Mouse (Mus musculus) MEL (cell line): Measurements from ENCODE around the gene Hspb6. TPM values are rescaled to one million over a fixed set of nuclear protein-coding genes. Genes with fewer than 3 reads are reported as not detected.

ENCODE experiments used
- DNase-seq: peaks from one replicate; pipeline ENCODE4 v3.0.0; 2011; ENCODE audit warnings: low read depth, low spot score
- H3K27ac ChIP-seq: 2 replicates; pipeline ENCODE4 v1.5.1; 2012; ENCODE audit warnings: low read depth, mild to moderate bottlenecking, control low read depth, low read length, moderate library complexity; ENCODE audit not compliant: control insufficient read depth
- H3K27me3 ChIP-seq, 2 experiments: fragments of 150-350 bp in 1 of 2; sonication (generic) in 1 of 2; 2 replicates each; pipeline ENCODE4 v1.6.1; 2012; ENCODE audit warnings: low read length in 2 of 2, mild to moderate bottlenecking in 2 of 2, improper control_type of control experiment in 1 of 2, moderate library complexity in 1 of 2; ENCODE audit not compliant: insufficient read depth in 2 of 2, control insufficient read depth in 1 of 2
- H3K36me3 ChIP-seq, 2 experiments: 2 replicates each; pipeline ENCODE4 v1.6.1; 2012 to 2014; ENCODE audit warnings: low read length in 2 of 2, improper control_type of control experiment in 1 of 2, inconsistent platforms in 1 of 2, mild to moderate bottlenecking in 1 of 2; ENCODE audit not compliant: insufficient read depth in 2 of 2, control insufficient read depth in 1 of 2
- H3K4me1 ChIP-seq, 2 experiments: fragments of 150-350 bp in 1 of 2; sonication (generic) in 1 of 2; 2 replicates each; pipeline ENCODE4 v1.6.1; 2012; ENCODE audit warnings: low read length in 2 of 2, improper control_type of control experiment in 1 of 2, mild to moderate bottlenecking in 1 of 2; ENCODE audit not compliant: insufficient read depth in 2 of 2, control insufficient read depth in 1 of 2
- H3K4me3 ChIP-seq, 2 experiments: fragments of 150-350 bp in 1 of 2; sonication (generic) in 1 of 2; 2 replicates each; pipeline ENCODE4 v1.5.1; 2012; ENCODE audit warnings: low read depth in 2 of 2, low read length in 2 of 2, mild to moderate bottlenecking in 2 of 2, moderate library complexity in 2 of 2, control low read depth in 1 of 2, improper control_type of control experiment in 1 of 2; ENCODE audit not compliant: control insufficient read depth in 1 of 2, insufficient read depth in 1 of 2
- H3K79me2 ChIP-seq: 2 replicates; pipeline ENCODE4 v1.6.1; 2012; ENCODE audit warnings: mild to moderate bottlenecking, low read length, moderate library complexity; ENCODE audit not compliant: control insufficient read depth, poor library complexity, insufficient read depth
- H3K9ac ChIP-seq: 2 replicates; pipeline ENCODE4 v1.6.1; 2012; ENCODE audit warnings: low read depth, mild to moderate bottlenecking, control low read depth, low read length, moderate library complexity; ENCODE audit not compliant: control insufficient read depth, poor library complexity, severe bottlenecking
- H3K9me3 ChIP-seq: fragments of 150-350 bp; sonication (generic); replicated peaks from 2 replicates; pipeline ENCODE4 v1.6.1; 2012; ENCODE audit warnings: mild to moderate bottlenecking, low read length, improper control_type of control experiment, moderate library complexity; ENCODE audit not compliant: insufficient read depth
- BHLHE40 ChIP-seq: IDR thresholded peaks from 2 replicates; pipeline ENCODE4 v1.6.1; 2012; ENCODE audit warnings: low read depth, mild to moderate bottlenecking, inconsistent platforms, low read length, improper control_type of control experiment, borderline replicate concordance
- CHD2 ChIP-seq: IDR thresholded peaks from 2 replicates; pipeline ENCODE4 v1.6.1; 2011; ENCODE audit warnings: low read length, improper control_type of control experiment
- CTCF ChIP-seq, 3 experiments: IDR thresholded peaks in 2 of 3; conservative IDR thresholded peaks in 1 of 3; 2 replicates each; pipeline ENCODE4 v1.5.1; 2011 to 2012; ENCODE audit warnings: low read length in 3 of 3, low read depth in 2 of 3, mild to moderate bottlenecking in 2 of 3, improper control_type of control experiment in 1 of 3, inconsistent platforms in 1 of 3, mixed read lengths in 1 of 3, moderate library complexity in 1 of 3; ENCODE audit not compliant: control insufficient read depth in 1 of 3, insufficient read depth in 1 of 3, poor library complexity in 1 of 3, severe bottlenecking in 1 of 3
- E2F4 ChIP-seq: IDR thresholded peaks from 2 replicates; pipeline ENCODE4 v1.6.1; 2011; ENCODE audit warnings: low read depth, low read length, improper control_type of control experiment, borderline replicate concordance
- HCFC1 ChIP-seq: IDR thresholded peaks from 2 replicates; pipeline ENCODE4 v1.6.1; 2012; ENCODE audit warnings: low read depth, mild to moderate bottlenecking, inconsistent platforms, low read length, improper control_type of control experiment, moderate library complexity
- JUND ChIP-seq: IDR thresholded peaks from 2 replicates; pipeline ENCODE4 v1.6.1; 2011; ENCODE audit warnings: low read depth, mild to moderate bottlenecking, improper control_type of control experiment, low read length
- KAT2A ChIP-seq: conservative IDR thresholded peaks from 2 replicates; pipeline ENCODE4 v1.6.1; 2012; ENCODE audit warnings: low read depth, low read length, improper control_type of control experiment, inconsistent platforms
- MAFK ChIP-seq: IDR thresholded peaks from 2 replicates; pipeline ENCODE4 v1.6.1; 2011; ENCODE audit warnings: low read depth, mild to moderate bottlenecking, low read length, improper control_type of control experiment, borderline replicate concordance
- MAZ ChIP-seq: IDR thresholded peaks from 2 replicates; pipeline ENCODE4 v1.6.1; 2012; ENCODE audit warnings: low read depth, mild to moderate bottlenecking, inconsistent platforms, low read length, improper control_type of control experiment
- MXI1 ChIP-seq: IDR thresholded peaks from 2 replicates; pipeline ENCODE4 v1.6.1; 2011; ENCODE audit warnings: mild to moderate bottlenecking, low read depth, low read length, improper control_type of control experiment
- MYB ChIP-seq: IDR thresholded peaks from 2 replicates; pipeline ENCODE4 v1.6.1; 2011; ENCODE audit warnings: mild to moderate bottlenecking, low read depth, low read length, improper control_type of control experiment
- NELFE ChIP-seq: IDR thresholded peaks from 2 replicates; pipeline ENCODE4 v1.6.1; 2011; ENCODE audit warnings: low read depth, low read length, improper control_type of control experiment
- NRF1 ChIP-seq: IDR thresholded peaks from 2 replicates; pipeline ENCODE4 v1.6.1; 2014; ENCODE audit warnings: low read depth, mild to moderate bottlenecking, inconsistent platforms, low read length, improper control_type of control experiment, moderate library complexity; ENCODE audit not compliant: poor library complexity, insufficient read depth, severe bottlenecking
- POLR2A ChIP-seq, 2 experiments: IDR thresholded peaks; 2 replicates each; pipeline ENCODE4 v1.6.1; 2011 to 2012; ENCODE audit warnings: low read length in 2 of 2, mild to moderate bottlenecking in 2 of 2, control low read depth in 1 of 2, improper control_type of control experiment in 1 of 2, low read depth in 1 of 2, moderate library complexity in 1 of 2; ENCODE audit not compliant: control insufficient read depth in 1 of 2, insufficient read depth in 1 of 2, poor library complexity in 1 of 2
- POLR2AphosphoS2 ChIP-seq: IDR thresholded peaks from 2 replicates; pipeline ENCODE4 v1.6.1; 2011; ENCODE audit warnings: low read length, improper control_type of control experiment
- POLR2AphosphoS5 ChIP-seq: IDR thresholded peaks from 2 replicates; pipeline ENCODE4 v1.6.1; 2012; ENCODE audit warnings: low read depth, borderline replicate concordance, mild to moderate bottlenecking, inconsistent platforms, low read length, moderate library complexity, mixed read lengths
- RAD21 ChIP-seq: IDR thresholded peaks from 2 replicates; pipeline ENCODE4 v1.6.1; 2011; ENCODE audit warnings: mild to moderate bottlenecking, low read depth, low read length, improper control_type of control experiment
- RCOR1 ChIP-seq: IDR thresholded peaks from 2 replicates; pipeline ENCODE4 v1.6.1; 2012; ENCODE audit warnings: low read depth, mild to moderate bottlenecking, inconsistent platforms, low read length, improper control_type of control experiment
- SIN3A ChIP-seq: IDR thresholded peaks from 2 replicates; pipeline ENCODE4 v1.6.1; 2012; ENCODE audit warnings: low read length, improper control_type of control experiment, inconsistent platforms
- SMC3 ChIP-seq: IDR thresholded peaks from 2 replicates; pipeline ENCODE4 v1.6.1; 2011; ENCODE audit warnings: low read depth, low read length, improper control_type of control experiment
- UBTF ChIP-seq: IDR thresholded peaks from 2 replicates; pipeline ENCODE4 v1.6.1; 2012; ENCODE audit warnings: low read depth, mild to moderate bottlenecking, inconsistent platforms, low read length, improper control_type of control experiment, moderate library complexity, borderline replicate concordance; ENCODE audit not compliant: insufficient read depth
- USF1 ChIP-seq: IDR thresholded peaks from 2 replicates; pipeline ENCODE4 v1.6.1; 2014; ENCODE audit warnings: low read depth, mild to moderate bottlenecking, inconsistent platforms, low read length, improper control_type of control experiment, moderate library complexity
- USF2 ChIP-seq, 2 experiments: IDR thresholded peaks; 2 replicates each; pipeline ENCODE4 v1.6.1; 2011 to 2012; ENCODE audit warnings: improper control_type of control experiment in 2 of 2, low read length in 2 of 2, borderline replicate concordance in 1 of 2, inconsistent platforms in 1 of 2, low read depth in 1 of 2, mild to moderate bottlenecking in 1 of 2; ENCODE audit not compliant: insufficient read depth in 1 of 2
- polyA plus RNA-seq, 2 experiments: library from polyadenylated mRNA; stranded (reverse) in 1 of 2; unstranded in 1 of 2; fragments of >175 nt in 1 of 2; fragments of >200 nt in 1 of 2; gene quantifications; 2 replicates each; pipeline versions ENCODE4 v1.2.1 to v1.2.4; 2012; ENCODE audit warnings: low replicate concordance in 2 of 2, low read depth in 1 of 2; ENCODE audit not compliant: insufficient read length in 2 of 2, insufficient read depth in 1 of 2, missing spikeins in 1 of 2
- total RNA-seq: library from RNA; depleted of rRNA; stranded (reverse); fragments of 300-350 nt; gene quantifications from 2 replicates; pipeline ENCODE4 v1.2.3, GENCODE M21; 2012

Hspb6 gene
- total and polyA plus RNA-seq, 3 experiments = 1.5 to 12.4 TPM; not detected in 1

- Histone ChIP-seq H3K27ac (no peak overlapping the region), H3K4me3 (no peak overlapping the region), H3K79me2 (no peaks in the 10 kb centered on the region), H3K9ac (no peak overlapping the region), H3K36me3 (no peaks in the 10 kb centered on the region), H3K4me1 (peaks cover 0 to 5% of the 10 kb centered on the region in 2 experiments; a peak in 1 of 4 replicates), H3K9me3 (no peaks in the 10 kb centered on the region), H3K27me3 (no peaks in the 10 kb centered on the region)
- DNase-seq = no peak
- TF ChIP-seq USF2 (IDR thresholded peaks at IDR 0.05; ENCODE audit: borderline replicate concordance in 1 of 2, insufficient read depth in 1 of 2, low read depth in 1 of 2, low read length in 2 of 2) (no peak), UBTF (no peak), RAD21 (no peak), NRF1 (no peak), CTCF (IDR thresholded peaks at IDR 0.05 in 2 of 3, conservative IDR thresholded peaks at IDR 0.05 in 1 of 3; ENCODE audit: control insufficient read depth in 1 of 3, insufficient read depth in 1 of 3, low read depth in 2 of 3, low read length in 3 of 3, poor library complexity in 1 of 3, severe bottlenecking in 1 of 3) (no peak), KAT2A (no peak), SIN3A (no peak), RCOR1 (no peak), MAZ (no peak), HCFC1 (no peak), CHD2 (no peak), NELFE (no peak), POLR2A (IDR thresholded peaks at IDR 0.05; ENCODE audit: control insufficient read depth in 1 of 2, insufficient read depth in 1 of 2, low read depth in 1 of 2, low read length in 2 of 2, poor library complexity in 1 of 2) (no peak), MYB (no peak), JUND (no peak), SMC3 (no peak)
Observed at GRCm38 (mm10) chr7:30526981-30527380, 25.0 kb upstream of the Hspb6 start.

DNA sequence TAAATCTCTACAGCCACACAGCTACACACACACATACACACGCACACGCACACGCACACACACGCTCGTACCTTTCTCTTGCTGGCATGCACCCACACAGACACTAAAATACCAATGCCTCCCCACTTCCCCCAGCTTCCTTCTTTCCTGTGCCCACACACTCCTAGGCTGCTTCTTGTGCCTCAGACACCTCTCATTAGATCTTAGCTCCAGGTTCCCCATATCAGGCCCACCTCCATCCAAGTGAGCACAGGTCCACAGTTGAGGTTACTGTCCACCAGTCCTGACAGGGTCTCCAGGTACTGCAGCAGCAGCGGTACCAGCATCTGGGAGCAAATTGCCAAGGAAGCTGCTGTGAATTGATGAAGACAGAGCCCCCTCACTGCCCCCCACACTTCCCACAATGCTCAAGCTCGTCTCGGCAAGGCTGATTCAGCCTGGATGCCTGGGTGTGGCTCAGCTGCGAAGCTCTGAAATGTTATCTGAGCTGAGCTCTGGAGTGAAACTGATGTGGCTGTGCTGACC, 20.6 kb upstream of the Hspb6 start:
- Histone ChIP-seq H3K9ac (no peak overlapping the region), H3K36me3 (peaks cover 0 to 7% of the 10 kb centered on the region in 2 experiments; a peak in 2 of 4 replicates), H3K4me1 (peaks cover 0 to 15% of the 10 kb centered on the region in 2 experiments; a peak in 2 of 4 replicates), H3K79me2 (no peaks in the 10 kb centered on the region; the same call in 1 of the 2 replicates), H3K4me3 (no peak overlapping the region), H3K27ac (no peak overlapping the region), H3K27me3 (no peaks in the 10 kb centered on the region), H3K9me3 (no peaks in the 10 kb centered on the region)
- TF ChIP-seq MAFK (no peak), USF1 (no peak), POLR2AphosphoS5 (no peak), POLR2AphosphoS2 (no peak), KAT2A (no peak), E2F4 (no peak), RAD21 (no peak), BHLHE40 (no peak), JUND (no peak), MXI1 (no peak)
- no peak for DNase-seq
